Comparison of ENCODE assay signal across 1 mouse cellular context in the genomic region with DNA sequence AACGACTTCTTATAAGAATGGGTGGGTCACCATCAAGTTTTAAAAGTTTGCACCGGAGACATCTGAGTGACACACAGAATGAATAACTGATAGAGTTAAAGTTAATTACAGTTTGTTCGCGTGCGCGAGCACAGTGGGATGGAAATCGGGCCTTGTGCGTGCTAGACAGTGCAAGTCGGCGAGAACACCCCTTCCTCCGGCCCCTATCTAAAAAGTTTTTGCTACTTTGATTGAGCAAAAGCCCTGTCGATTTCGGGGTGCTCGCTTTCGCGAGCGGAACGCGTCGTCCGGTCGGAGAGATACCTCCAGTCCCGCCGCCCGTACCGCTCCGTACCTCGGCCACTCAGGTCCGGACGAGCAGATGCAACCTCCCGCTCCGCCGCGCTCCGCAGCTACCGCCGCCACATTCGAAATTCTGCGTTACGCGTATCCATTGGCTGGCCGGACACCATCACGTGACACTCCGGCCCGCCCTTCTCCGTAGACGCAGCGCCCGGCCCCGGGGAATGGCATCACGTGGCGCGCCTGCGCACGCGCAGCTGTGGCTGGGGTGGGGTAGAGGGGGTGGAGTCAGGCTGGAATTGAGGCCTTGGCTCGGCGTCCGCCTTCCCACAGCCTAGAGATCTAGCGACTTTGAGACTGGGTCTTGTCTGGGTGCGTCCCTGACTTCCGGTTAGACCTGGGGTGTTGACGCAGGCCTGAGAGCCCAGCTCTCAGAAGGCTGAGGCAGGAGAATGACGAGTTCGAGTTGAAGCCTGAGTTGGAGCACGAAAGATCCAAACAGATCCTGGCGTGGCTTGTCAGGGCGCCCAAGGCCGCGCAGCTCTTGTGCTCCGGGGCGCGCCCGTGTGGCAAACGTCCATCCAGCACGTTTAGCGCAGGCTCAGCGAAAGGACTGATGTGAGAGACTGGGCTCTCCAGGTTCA.
TF ChIP-seq lines count a peak whose summit lies in the region.

Sgo1 (minus strand) TSS at position 457 of the 926 bp plus-strand sequence.

TF ChIP-seq in MEL, 35 proteins besides CTCF, POLR2A, EP300 and RAD21 (continued from another document):
- TF ChIP-seq MEF2A (IDR thresholded peaks at IDR 0.05; ENCODE audit: extremely low read depth, insufficient replicate concordance, low read depth, low read length, poor library complexity, severe bottlenecking) = no peak
- peak; percentile 26 for TF ChIP-seq TCF12 (IDR thresholded peaks at IDR 0.05; ENCODE audit: low read depth, low read length)
- peak; percentile 37; the same call in 1 of the 2 replicates for TF ChIP-seq MYC (IDR thresholded peaks at IDR 0.05; ENCODE audit: low read depth, low read length)
- peak; percentile 90 for TF ChIP-seq POLR2AphosphoS2 (IDR thresholded peaks at IDR 0.05; ENCODE audit: low read length)
- TF ChIP-seq NRF1 (IDR thresholded peaks at IDR 0.05; ENCODE audit: insufficient read depth, low read depth, low read length, poor library complexity, severe bottlenecking) = peak; percentile 92
- no peak for TF ChIP-seq JUND (IDR thresholded peaks at IDR 0.05; ENCODE audit: low read depth, low read length)
- peak; percentile 86 for TF ChIP-seq NELFE (IDR thresholded peaks at IDR 0.05; ENCODE audit: low read depth, low read length)
- TF ChIP-seq USF2 (IDR thresholded peaks at IDR 0.05; ENCODE audit: borderline replicate concordance in 1 of 2, insufficient read depth in 1 of 2, low read depth in 1 of 2, low read length in 2 of 2) = peak; percentile 98
- no peak for TF ChIP-seq GABPA (IDR thresholded peaks at IDR 0.05; ENCODE audit: low read depth, low read length)
- peak; percentile 42; the same call in 1 of the 2 replicates for TF ChIP-seq RCOR1 (IDR thresholded peaks at IDR 0.05; ENCODE audit: low read depth, low read length)
- TF ChIP-seq MAX (IDR thresholded peaks at IDR 0.05; ENCODE audit: low read length) = peak; percentile 98
- TF ChIP-seq KAT2A (conservative IDR thresholded peaks at IDR 0.05; ENCODE audit: low read depth, low read length) = no peak; the same call in 1 of the 2 replicates
- no peak for TF ChIP-seq ZNF384 (IDR thresholded peaks at IDR 0.05; ENCODE audit: low read depth, low read length)
- no peak for TF ChIP-seq UBTF (IDR thresholded peaks at IDR 0.05; ENCODE audit: borderline replicate concordance, insufficient read depth, low read depth, low read length)
- no peak for TF ChIP-seq CHD1 (IDR thresholded peaks at IDR 0.05; ENCODE audit: low read depth, low read length)
